Mouse (Mus musculus) kidney, adult 9 months (tissue): Measurements from ENCODE around the gene Nmt1.

Source experiments
- DNase-seq: peaks from one replicate; pipeline ENCODE4 v3.0.0; 2022

Gene Nmt1

GRCm38 (mm10) chr11:103006286-103007000 lies 21.5 kb upstream of the Nmt1 start:
- DNase-seq = no peak

DNA sequence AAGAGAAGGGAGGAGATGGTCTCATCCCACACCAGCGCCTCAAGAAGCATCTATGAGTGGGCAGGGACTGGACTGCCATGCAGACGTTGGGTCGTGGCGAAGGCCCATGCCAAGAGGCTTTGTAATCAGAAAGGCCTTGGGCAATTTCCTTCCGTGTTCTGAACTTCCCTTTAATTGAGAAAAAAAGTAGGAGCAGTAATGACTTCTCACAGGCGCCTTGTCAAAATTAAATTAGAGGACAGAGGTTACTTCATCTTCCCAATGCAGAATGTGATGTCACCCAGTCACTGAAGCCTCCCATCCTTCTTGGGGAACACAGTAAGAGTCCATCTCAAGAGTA lies 21.0 kb upstream of the Nmt1 start:
- peak; percentile 33 for DNase-seq

DNA sequence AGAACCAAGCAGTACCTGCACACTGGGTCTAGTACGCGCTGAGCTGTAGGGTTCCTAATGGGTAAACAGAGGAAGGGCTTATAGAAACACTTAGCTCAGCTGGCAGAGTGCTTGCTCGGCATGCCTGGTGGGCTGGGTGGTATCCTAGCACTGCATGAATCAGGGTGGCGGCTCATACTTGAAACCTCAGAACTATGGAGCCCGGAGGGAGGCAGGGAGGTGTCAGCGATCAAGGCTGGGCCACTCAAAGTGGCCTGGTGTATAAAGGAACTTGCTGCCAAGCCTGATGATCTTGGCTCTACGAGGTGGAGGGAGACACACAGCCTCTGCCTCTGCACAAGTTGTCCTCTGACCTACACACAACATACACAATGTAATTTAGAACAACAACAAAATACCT lies 19.4 kb upstream of the Nmt1 start:
- no peak for DNase-seq

GRCm38 (mm10) chr11:103009208-103009607 lies 18.8 kb upstream of the Nmt1 start:
- DNase-seq = no peak

DNA sequence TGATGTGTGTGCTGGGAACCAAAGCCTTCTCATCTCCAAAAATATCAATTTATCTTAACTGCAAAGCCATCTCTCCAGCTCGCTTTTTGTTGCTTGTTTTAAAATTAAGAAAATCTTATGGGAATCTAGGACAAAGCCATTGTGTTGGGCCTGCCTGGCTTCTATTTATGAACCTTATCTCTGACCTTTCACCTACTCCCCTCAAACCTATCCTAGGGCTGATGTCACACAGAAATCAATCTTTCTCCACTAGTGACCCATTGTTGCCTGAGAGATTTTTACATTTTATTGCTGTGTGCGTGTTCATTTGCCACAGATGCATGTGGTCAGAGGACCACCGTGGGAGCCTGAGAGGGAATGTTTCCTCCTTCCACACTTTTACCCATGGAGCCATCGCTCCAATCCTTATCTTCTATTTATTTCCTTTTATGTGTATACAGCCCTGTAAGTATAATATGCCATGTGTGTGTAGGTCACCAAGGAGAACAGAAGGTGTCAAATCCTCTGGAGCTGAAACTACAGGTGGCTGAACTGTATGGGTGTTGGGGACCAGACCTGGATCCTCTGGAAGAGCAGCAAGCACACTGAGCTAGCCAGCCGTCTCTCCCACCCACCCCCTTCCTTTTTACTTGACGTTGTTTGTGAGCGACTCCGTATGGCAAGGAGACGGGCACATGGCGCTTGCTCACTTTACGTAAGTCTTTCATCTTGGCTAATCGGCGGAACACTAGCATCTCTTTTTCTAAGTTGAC lies 17.4 kb upstream of the Nmt1 start:
- DNase-seq = no peak

DNA sequence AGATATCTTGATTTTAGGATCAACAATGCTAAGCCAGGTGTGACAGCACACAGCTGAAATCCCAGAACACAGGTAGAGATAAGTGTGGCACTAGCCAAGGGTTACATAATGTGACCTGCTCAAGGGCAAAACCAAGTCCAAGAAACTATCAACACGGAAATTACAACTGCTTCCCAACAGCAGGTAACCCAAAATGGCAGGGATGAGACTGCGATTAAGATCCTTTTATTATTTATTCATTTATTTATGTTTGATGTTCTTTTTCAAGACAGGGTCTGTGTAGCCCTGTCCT lies 16.8 kb upstream of the Nmt1 start:
- no peak for DNase-seq

DNA sequence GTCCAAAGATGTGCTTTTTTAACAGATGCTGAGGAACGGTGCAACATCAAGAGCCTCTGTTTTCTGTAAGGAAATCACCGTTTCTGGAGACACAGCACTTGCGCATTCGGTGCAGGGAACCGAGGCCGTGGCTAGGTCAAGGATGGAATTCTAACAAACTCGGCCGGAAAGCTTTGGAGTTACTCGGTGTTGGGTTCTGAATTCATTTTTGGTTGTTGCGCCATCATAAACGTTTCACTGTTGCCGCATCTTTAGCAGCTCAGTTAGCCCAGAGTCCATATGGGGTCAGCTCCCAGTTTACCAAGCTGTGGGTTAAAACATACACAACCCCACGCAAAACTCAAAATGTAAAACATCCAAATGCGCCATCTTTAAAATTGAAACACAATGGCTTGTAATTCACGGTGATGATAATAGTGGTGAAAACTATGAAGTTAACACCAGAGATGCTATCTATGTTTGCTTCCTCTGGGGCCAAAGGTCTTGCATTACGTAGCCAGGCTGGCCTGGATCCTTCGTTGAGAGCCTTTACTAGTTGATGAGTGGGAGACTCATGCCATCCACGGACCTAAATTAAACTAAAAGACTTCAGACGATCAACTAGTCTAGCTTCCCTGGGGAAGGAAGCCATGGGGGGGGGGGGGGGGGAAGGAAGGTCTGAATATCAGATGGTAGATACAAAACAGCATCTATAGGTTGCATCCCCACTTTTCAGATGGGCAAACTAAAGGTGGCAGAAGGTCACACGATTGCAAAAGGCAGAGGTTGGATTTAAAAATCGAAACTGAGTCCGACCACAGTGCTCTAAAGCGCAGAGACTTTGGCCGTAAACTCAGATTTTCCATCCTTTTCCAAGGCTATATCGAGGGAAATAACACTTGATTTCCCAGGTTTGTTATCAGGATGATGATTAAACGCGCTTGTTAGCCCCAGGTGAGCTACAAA lies 11.8 kb upstream of the Nmt1 start:
- DNase-seq = no peak

DNA sequence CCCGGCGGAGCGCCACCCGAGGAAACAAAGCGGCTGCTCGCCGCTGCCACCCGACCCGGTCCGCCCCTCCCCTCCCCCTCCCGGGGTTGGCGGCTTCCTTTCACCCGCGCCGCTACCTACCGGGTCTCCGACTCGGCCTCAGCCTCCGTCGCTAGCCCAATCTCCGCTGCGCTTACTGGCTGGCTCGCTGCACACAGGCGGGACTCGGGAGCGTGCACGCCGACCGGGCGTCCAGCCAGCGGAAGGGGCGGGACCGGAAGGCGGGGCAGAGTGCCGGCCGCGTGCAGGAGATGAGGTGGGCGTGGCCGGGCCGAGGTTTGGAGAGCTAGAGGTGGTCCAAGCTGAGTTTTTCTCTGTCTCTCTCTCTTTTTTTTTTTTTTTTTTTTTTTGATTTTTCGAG lies 11.1 kb upstream of the Nmt1 start:
- DNase-seq = peak; percentile 98

DNA sequence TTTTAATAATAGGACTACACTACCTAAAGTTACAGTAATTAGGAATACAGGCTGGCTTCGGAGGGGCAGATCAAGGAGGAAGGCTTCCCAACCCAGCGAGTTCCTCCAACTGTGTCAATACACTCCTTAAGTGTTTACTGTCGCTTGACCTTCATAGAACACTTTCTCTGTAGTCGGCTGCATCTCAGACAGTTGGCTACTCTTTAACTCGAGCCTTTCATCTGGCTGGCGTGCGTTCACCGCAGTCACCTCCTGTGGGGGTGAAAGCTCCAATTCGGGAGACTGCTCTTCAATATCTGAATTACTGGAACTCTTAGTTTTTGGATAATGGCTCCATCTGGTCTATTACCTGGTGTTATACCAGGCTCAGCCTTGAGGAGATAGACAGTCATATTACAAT lies 10.3 kb upstream of the Nmt1 start:
- peak; percentile 69 for DNase-seq

DNA sequence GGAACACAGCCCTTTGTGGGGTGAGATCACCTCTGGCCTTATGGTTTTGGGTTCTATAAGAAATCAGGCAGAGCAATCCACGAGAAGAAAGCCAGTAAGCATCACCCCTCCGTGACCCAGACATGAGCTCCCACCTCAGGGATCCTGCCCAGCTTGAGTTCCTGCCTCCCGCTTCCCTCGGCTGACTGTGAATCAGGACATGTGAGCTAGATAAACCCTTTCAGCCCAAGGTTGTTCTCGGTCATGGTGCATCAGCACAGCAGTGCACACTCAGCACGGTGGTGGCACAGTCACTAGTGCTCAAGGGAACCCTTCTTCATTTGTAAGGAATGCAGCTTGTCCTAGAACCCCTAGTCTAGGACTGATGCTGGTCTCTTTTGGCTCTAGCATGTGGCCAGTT lies 9.1 kb upstream of the Nmt1 start:
- no peak for DNase-seq

- DNase-seq = no peak
These were observed 8.7 kb upstream of the Nmt1 start for GRCm38 (mm10) chr11:103019325-103019724.

DNA sequence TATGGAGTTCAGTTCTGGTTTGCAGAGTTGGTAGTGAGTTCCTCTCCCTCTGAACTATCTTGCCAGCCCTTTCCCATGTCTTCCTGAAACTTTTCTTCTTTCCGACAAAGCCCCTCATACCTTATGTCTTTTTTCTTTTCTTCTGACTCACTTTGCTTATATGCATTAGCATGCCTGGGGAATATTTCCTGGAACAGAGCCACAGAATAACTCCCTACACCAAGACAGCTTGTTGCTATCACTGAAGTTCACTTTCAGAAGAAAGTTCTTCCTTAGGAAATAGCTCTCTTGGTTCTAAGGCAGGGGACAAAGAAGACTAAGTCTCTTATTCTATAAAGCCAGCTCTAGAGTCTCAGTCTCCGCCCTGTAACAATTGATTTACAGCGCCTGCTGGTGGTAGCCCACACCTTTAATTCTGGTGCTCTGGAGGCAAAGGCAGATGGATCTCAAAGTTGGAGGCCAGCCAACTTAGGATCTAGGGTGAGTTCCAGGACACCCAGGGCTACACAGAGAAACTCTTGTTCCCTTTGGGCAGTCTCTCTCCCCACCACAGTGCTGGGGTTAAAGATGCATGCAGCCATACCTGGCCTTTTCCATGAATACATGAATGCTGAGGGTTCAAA lies 7.2 kb upstream of the Nmt1 start:
- no peak for DNase-seq

- DNase-seq = no peak
These were observed 4.0 kb upstream of the Nmt1 start for GRCm38 (mm10) chr11:103023974-103024373.

DNA sequence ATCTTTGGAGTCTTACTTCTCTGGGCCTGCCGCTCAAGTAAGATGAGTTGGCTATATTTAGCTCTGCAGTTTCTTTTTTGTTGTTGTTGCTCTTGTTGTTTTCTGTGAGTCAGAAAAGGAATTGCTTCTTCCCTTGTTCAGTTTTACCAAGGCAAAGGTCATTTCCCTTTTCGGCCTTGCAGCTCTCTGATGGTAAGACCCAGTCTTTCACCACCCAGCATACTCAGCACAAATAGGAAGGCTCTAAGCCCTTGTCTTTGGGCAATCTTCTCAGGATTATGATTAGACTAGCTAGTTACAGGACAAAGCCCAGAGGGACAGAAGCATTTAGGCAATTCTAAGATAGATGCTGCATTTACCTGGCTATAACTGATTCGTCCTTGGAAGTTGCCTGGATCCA lies 1.1 kb upstream of the Nmt1 start:
- peak; percentile 64 for DNase-seq

DNA sequence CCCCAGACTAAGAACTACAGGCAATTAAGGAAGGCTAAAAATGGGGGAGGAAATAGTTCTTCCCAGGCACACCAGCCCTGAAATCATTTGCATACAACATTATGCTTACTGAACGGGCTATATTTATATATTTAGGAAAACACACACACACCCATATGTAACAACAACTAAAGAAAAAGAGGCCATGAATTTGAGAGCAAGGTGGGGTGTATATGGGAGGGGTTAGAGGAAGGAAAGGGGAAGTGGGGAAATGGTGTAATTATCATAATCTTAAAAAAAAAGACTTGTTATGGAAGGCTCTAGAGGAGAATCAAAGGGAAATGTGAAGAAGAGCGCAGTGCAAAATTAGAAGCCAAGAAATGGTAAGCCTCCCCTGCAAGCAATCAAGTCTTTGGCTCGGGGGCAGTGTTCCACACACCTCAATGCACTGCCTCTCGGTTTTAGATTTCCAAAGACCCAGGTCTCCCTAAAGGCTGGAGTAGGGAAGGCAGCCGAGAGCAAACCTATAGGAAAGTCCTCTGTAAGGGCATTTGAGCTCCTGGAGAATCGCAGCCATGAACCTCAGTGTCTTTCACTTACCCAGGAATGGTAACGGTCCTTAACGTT lies 317 bp upstream of the Nmt1 start:
- DNase-seq = no peak

- DNase-seq = no peak
These were observed 5.0 kb downstream of the Nmt1 start for GRCm38 (mm10) chr11:103033030-103033429.

GRCm38 (mm10) chr11:103035007-103035406 lies 7.0 kb downstream of the Nmt1 start:
- DNase-seq = no peak

GRCm38 (mm10) chr11:103036881-103037465 lies 9.0 kb downstream of the Nmt1 start:
- no peak for DNase-seq

DNA sequence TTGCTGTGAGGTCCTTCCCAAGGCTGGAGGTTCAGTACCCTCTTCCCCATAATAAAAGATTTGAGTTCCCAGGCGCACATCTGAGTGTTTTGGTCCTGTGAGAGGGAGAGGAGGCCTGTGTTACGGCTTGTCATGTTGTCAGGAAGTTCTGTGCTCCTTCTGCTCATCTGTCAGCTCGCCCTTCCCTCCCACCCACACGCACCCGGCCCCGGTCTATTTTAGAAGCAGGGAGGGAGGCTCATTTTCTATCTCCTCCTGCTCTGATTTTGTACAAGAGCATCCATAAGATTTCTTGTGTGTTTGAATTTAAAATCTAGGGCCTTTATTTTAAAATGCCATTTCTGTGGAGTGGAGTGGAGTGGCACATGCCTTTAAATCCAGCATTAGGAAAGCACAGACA lies 10.0 kb downstream of the Nmt1 start:
- DNase-seq = no peak

DNA sequence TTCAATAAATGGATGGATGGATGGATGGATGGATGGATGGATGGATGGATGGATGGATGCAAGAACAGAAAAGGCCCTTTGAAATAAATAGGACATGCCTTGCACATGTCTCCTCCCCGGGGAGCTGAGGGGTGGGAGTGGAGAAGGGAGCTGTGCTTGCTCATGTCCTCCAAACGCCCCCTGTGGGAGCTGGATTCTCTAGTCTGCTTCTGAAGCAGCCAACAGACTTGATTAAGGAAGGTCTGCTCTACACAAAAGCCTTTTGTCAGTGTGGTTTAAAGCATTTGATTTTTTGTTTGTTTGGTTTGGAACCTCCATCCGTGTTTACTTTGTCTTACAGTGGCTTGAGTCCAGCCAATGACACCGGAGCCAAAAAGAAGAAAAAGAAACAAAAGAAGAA lies 14.8 kb downstream of the Nmt1 start:
- no peak for DNase-seq

DNA sequence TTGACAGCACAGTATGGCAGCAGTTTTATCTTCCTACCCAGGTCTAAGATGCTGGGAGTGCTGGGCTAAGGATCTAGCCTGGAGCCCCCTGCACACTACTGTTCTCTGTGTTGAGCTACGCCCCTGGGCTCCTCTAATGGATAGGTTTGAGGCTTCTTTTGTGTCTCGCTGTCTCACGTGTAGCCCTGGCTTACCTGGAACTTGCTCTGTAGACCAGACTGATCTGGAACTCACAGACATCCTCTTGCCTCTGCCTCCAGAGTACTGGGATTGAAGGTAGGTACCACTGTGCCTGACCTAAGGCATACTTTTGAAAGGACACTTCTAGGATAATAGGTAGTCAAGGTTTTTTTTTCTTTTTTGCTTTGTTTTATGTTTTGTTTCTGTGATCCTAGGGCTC lies 16.0 kb downstream of the Nmt1 start:
- DNase-seq = no peak

DNA sequence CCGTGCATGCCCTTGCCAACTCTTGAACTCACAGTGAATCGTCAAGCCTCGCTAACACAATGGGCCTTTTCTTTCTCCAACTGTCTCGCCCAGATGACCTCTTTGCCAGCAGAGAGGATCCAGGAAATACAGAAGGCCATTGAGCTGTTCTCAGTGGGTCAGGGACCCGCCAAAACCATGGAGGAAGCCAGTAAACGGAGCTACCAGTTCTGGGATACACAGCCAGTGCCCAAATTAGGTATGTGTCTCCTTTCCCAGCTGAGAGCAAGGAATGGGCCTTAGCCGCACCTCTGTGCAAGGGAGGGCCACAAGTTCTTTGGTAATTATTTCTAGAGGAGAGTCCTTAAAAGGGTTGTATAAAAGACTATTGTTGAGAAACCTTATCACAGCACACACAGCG lies 18.3 kb downstream of the Nmt1 start:
- no peak for DNase-seq

- DNase-seq = no peak
These were observed 21.6 kb downstream of the Nmt1 start for GRCm38 (mm10) chr11:103049611-103050010.
